Comparison of ENCODE assay signal across 13 mouse cellular contexts in genomic region chr2:173050604-173051382, GRCm38 (mm10). TPM values are rescaled to one million over a fixed set of nuclear protein-coding genes. Genes with fewer than 3 reads are reported as not detected.
DNase-seq lines count a peak whose midpoint lies in the region; ATAC-seq lines count a peak whose summit lies in the region.
"Had no signal": no experiment of that assay in that cellular context is flagged by ENCODE, and none has a peak within 500 bp of the region (broad histone marks: within the 10 kb centered on the region; RNA-seq: fewer than 3 reads in every experiment).

No protein-coding gene starts in this region.

- no peak for ATAC-seq in midbrain, embryonic 12.5 days (ENCODE audit: low FRiP score, low read depth)
- no peak for ATAC-seq in midbrain, embryonic 13.5 days
- peak; percentile 23 for ATAC-seq in liver, embryonic 15.5 days (ENCODE audit: insufficient read depth)

- peaks cover 11% of the 10 kb centered on the region for H3K4me1 ChIP-seq in midbrain, embryonic 12.5 days
- H3K4me1 ChIP-seq in midbrain, embryonic 13.5 days (replicated peaks), result peaks cover 6% of the 10 kb centered on the region
- peaks cover 60% of the 10 kb centered on the region for H3K4me1 ChIP-seq in liver, embryonic 15.5 days (replicated peaks)

- no peak overlapping the region for H3K4me3 ChIP-seq in midbrain, embryonic 12.5 days
- H3K4me3 ChIP-seq in midbrain, embryonic 13.5 days (replicated peaks), result no peak overlapping the region
- H3K4me3 ChIP-seq in liver, embryonic 15.5 days (replicated peaks), result no peak overlapping the region
- H3K4me3 ChIP-seq: embryonic facial prominence, embryonic 13.5 days; layer of hippocampus, adult 2 months; limb, embryonic 13.5 days had no signal

- DNase-seq in adrenal gland, postnatal 14 days, result peak; percentile 5
- no peak for DNase-seq in adrenal gland, postnatal 36 days
- DNase-seq in embryo, embryonic 10.5 days (ENCODE audit: low spot score), result peak; percentile 53
- DNase-seq in cerebellum, adult 11 months, result no peak
- DNase-seq in layer of hippocampus, adult 9-10 months (ENCODE audit: low spot score), result no peak
- DNase-seq: right cerebral cortex, adult 18-20 months had no signal

- H3K9ac ChIP-seq in midbrain, embryonic 12.5 days (replicated peaks), result 0 out of 2 replicates have a peak overlapping the region, but pooled peaks have one; percentile 29
- no peak overlapping the region for H3K9ac ChIP-seq in midbrain, embryonic 13.5 days (replicated peaks)
- no peak overlapping the region for H3K9ac ChIP-seq in liver, embryonic 15.5 days
- H3K9ac ChIP-seq: embryonic facial prominence, embryonic 13.5 days; hindbrain, embryonic 14.5 days; limb, embryonic 13.5 days had no signal

- H3K27ac ChIP-seq in midbrain, embryonic 12.5 days (replicated peaks), result no peak overlapping the region
- no peak overlapping the region for H3K27ac ChIP-seq in midbrain, embryonic 13.5 days
- H3K27ac ChIP-seq in liver, embryonic 15.5 days (replicated peaks), result peak overlapping the region; percentile 65
- H3K27ac ChIP-seq: embryonic facial prominence, embryonic 13.5 days; hindbrain, embryonic 14.5 days; layer of hippocampus, adult 2 months; limb, embryonic 13.5 days had no signal

- no peaks in the 10 kb centered on the region for H3K36me3 ChIP-seq in midbrain, embryonic 12.5 days
- H3K36me3 ChIP-seq in midbrain, embryonic 13.5 days, result no peaks in the 10 kb centered on the region
- H3K36me3 ChIP-seq in liver, embryonic 15.5 days (replicated peaks), result no peaks in the 10 kb centered on the region
- H3K36me3 ChIP-seq: embryonic facial prominence, embryonic 13.5 days; limb, embryonic 13.5 days had no signal

- H3K27me3 ChIP-seq in midbrain, embryonic 12.5 days, result peaks cover 6% of the 10 kb centered on the region; the same call in 1 of the 2 replicates
- no peaks in the 10 kb centered on the region for H3K27me3 ChIP-seq in midbrain, embryonic 13.5 days
- H3K27me3 ChIP-seq in liver, embryonic 15.5 days, result peaks cover 5% of the 10 kb centered on the region; the same call in 1 of the 2 replicates
- H3K27me3 ChIP-seq: embryonic facial prominence, embryonic 13.5 days; limb, embryonic 13.5 days had no signal

- no peaks in the 10 kb centered on the region for H3K9me3 ChIP-seq in midbrain, embryonic 12.5 days
- H3K9me3 ChIP-seq in midbrain, embryonic 13.5 days, result no peaks in the 10 kb centered on the region
- no peaks in the 10 kb centered on the region for H3K9me3 ChIP-seq in liver, embryonic 15.5 days (replicated peaks)
- H3K9me3 ChIP-seq: embryonic facial prominence, embryonic 13.5 days; limb, embryonic 13.5 days had no signal

- H3K4me2 ChIP-seq in midbrain, embryonic 12.5 days (replicated peaks), result no peak overlapping the region
- no peak overlapping the region for H3K4me2 ChIP-seq in midbrain, embryonic 13.5 days (replicated peaks)
- H3K4me2 ChIP-seq in liver, embryonic 15.5 days, result no peak overlapping the region
- H3K4me2 ChIP-seq: embryonic facial prominence, embryonic 13.5 days; hindbrain, embryonic 14.5 days; limb, embryonic 13.5 days had no signal

- WGBS in midbrain, embryonic 12.5 days, result 28% methylated on average over 8 of the region's 8 CpGs
- WGBS in midbrain, embryonic 13.5 days, result 23% methylated on average over 8 of the region's 8 CpGs
- 46% methylated on average over 8 of the region's 8 CpGs for WGBS in liver, embryonic 15.5 days (ENCODE audit: insufficient replicate concordance)

RNA-seq across cellular contexts. Expression of gene Rbm38, which starts 30.5 kb away (rescaled TPM):
- 31.6 and 36.2 TPM in 2 replicates for total RNA-seq in adrenal gland, postnatal 14 days (2021)
- 10 to 100 TPM; 20.8 to 30.0 TPM for total RNA-seq in adrenal gland, postnatal 36 days (2021)
- 58.0 and 61.4 TPM in 2 replicates for polyA plus RNA-seq in midbrain, embryonic 12.5 days (2016; fragmentation: Nextera tagmentation; extraction: Ambion mirVana)
- polyA plus RNA-seq in midbrain, embryonic 13.5 days (2015; fragmentation: Nextera tagmentation; extraction: Ambion mirVana), result 26.6 and 29.4 TPM in 2 replicates
- polyA plus RNA-seq in liver, embryonic 15.5 days (2015; fragmentation: Nextera tagmentation; extraction: Ambion mirVana), result 315 and 352 TPM in 2 replicates

RNA-seq across cellular contexts. Expression of gene Rae1, which starts 50.9 kb away (rescaled TPM):
- total RNA-seq in adrenal gland, postnatal 14 days (2021), result 55.3 and 65.0 TPM in 2 replicates
- 10 to 100 TPM; 64.8 to 66.1 TPM for total RNA-seq in adrenal gland, postnatal 36 days (2021)
- 122 and 126 TPM in 2 replicates for polyA plus RNA-seq in midbrain, embryonic 12.5 days (2016; fragmentation: Nextera tagmentation; extraction: Ambion mirVana)
- 121 TPM in 2 replicates for polyA plus RNA-seq in midbrain, embryonic 13.5 days (2015; fragmentation: Nextera tagmentation; extraction: Ambion mirVana)
- 64.0 and 64.7 TPM in 2 replicates for polyA plus RNA-seq in liver, embryonic 15.5 days (2015; fragmentation: Nextera tagmentation; extraction: Ambion mirVana)

Comparison
In these comparisons a context has a peak if more than half of its experiments do, and no peak if none do; other contexts are left out.
1. DNase-seq: peak in adrenal gland, postnatal 14 days (single experiment) and embryo, embryonic 10.5 days (single experiment); none in adrenal gland, postnatal 36 days (0 of 2), cerebellum, adult 11 months (single experiment) and layer of hippocampus, adult 9-10 months (single experiment).